Mouse (Mus musculus) C2C12 (cell line): ENCODE results near the gene Slc12a4.

Experiments used
- CEBPB ChIP-seq: IDR thresholded peaks from one replicate; pipeline ENCODE4 v1.6.1; 2011; ENCODE audit warnings: low read depth, mild to moderate bottlenecking, control low read depth, moderate library complexity
- CTCF ChIP-seq: IDR thresholded peaks from one replicate; pipeline ENCODE4 v1.5.1; 2011; ENCODE audit not compliant: control insufficient read depth, insufficient read depth, insufficient read length
- MAX ChIP-seq: IDR thresholded peaks from one replicate; pipeline ENCODE4 v1.6.1; 2011; ENCODE audit warnings: mild to moderate bottlenecking, control low read depth
- MYOG ChIP-seq: IDR thresholded peaks from one replicate; pipeline ENCODE4 v1.6.1; 2011; ENCODE audit not compliant: control insufficient read depth, insufficient read length; ENCODE audit errors: extremely low read depth
- USF1 ChIP-seq: IDR thresholded peaks from one replicate; pipeline ENCODE4 v1.6.1; 2011; ENCODE audit warnings: low read depth, mild to moderate bottlenecking, control low read depth, moderate library complexity

DNA sequence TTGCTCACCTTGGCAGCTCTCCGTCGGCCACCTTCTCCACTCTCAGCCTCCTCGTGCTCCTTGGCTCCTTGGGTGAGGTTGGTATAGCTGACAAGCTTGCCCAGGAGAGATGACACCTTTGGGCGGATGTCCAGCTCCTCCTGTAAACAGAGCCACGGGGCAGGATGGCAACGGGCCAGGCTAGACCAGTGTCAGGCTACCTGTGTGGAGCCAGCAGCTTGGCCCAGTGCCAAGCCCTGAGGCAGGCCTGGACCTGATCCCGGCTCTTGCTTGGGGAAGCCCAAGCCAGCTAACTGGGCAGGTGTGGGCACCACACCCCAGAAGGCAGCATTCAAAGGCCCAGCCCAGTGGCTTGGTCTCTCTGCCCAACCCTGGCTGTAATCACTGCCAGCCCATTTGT, 6.5 kb downstream of the Slc12a4 start:
- TF ChIP-seq CTCF: no peak
- no peak for TF ChIP-seq CEBPB
- no peak for TF ChIP-seq MYOG
- TF ChIP-seq MAX: no peak
- TF ChIP-seq USF1: no peak
